Comparison of ENCODE assay signal across 8 mouse cellular contexts in genomic region chr5:36397837-36398282, GRCm38 (mm10). TPM values are rescaled to one million over a fixed set of nuclear protein-coding genes. Genes with fewer than 3 reads are reported as not detected.
DNase-seq lines count a peak whose midpoint lies in the region; ATAC-seq and TF ChIP-seq lines count a peak whose summit lies in the region.

Sorcs2 (minus strand) TSS chr5:36398139.

- peak; percentile 67 for TF ChIP-seq CTCF in liver, embryonic 14.5 days (IDR thresholded peaks at IDR 0.05; ENCODE audit: low read depth)

- peak; percentile 91 for ATAC-seq in forebrain, embryonic 13.5 days
- ATAC-seq in heart, embryonic 16.5 days (replicated peaks; ENCODE audit: extremely low read depth, insufficient read depth, low FRiP score), result peak; percentile 89
- no peak for ATAC-seq in liver, embryonic 14.5 days (ENCODE audit: insufficient read depth)
- peak; percentile 85 for ATAC-seq in neural tube, embryonic 12.5 days (ENCODE audit: low FRiP score, low read depth)
- ATAC-seq in stomach, embryonic 16.5 days (ENCODE audit: insufficient read depth, low FRiP score), result peak; percentile 84

- H3K27me3 ChIP-seq in forebrain, embryonic 13.5 days, result peaks cover 41% of the 10 kb centered on the region
- H3K27me3 ChIP-seq in heart, embryonic 16.5 days (ENCODE audit: control insufficient read depth, insufficient read depth, low read length), result peaks cover 7% of the 10 kb centered on the region; the same call in 1 of the 2 replicates
- peaks cover 9% of the 10 kb centered on the region for H3K27me3 ChIP-seq in liver, embryonic 14.5 days (ENCODE audit: control insufficient read depth, insufficient read depth, low read length)
- H3K27me3 ChIP-seq in neural tube, embryonic 12.5 days (replicated peaks), result peaks cover 7% of the 10 kb centered on the region
- H3K27me3 ChIP-seq in stomach, embryonic 16.5 days (ENCODE audit: control insufficient read depth, insufficient read depth, low read length), result no peaks in the 10 kb centered on the region

- peaks cover 19% of the 10 kb centered on the region for H3K4me1 ChIP-seq in forebrain, embryonic 13.5 days
- H3K4me1 ChIP-seq in heart, embryonic 16.5 days (ENCODE audit: control insufficient read depth, insufficient read depth, low read length), result peaks cover 15% of the 10 kb centered on the region
- no peaks in the 10 kb centered on the region for H3K4me1 ChIP-seq in liver, embryonic 14.5 days (replicated peaks; ENCODE audit: control insufficient read depth in 2 of 2, insufficient read depth in 2 of 2, low read length in 1 of 2)
- H3K4me1 ChIP-seq in neural tube, embryonic 12.5 days, result peaks cover 13% of the 10 kb centered on the region
- peaks cover 22% of the 10 kb centered on the region for H3K4me1 ChIP-seq in stomach, embryonic 16.5 days (ENCODE audit: control insufficient read depth, insufficient read depth, low read length)

- H3K27ac ChIP-seq in forebrain, embryonic 13.5 days, result no peak within 1 kb of the TSS
- H3K27ac ChIP-seq in heart, embryonic 16.5 days (ENCODE audit: low read length), result peak within 1 kb of the TSS; percentile 24; the same call in 1 of the 2 replicates
- no peak within 1 kb of the TSS for H3K27ac ChIP-seq in liver, embryonic 14.5 days
- no peak within 1 kb of the TSS for H3K27ac ChIP-seq in neural tube, embryonic 12.5 days
- H3K27ac ChIP-seq in stomach, embryonic 16.5 days (ENCODE audit: low read length), result peak within 1 kb of the TSS; percentile 36; the same call in 1 of the 2 replicates

- peak within 1 kb of the TSS; percentile 84 for H3K9ac ChIP-seq in forebrain, embryonic 13.5 days
- peak within 1 kb of the TSS; percentile 74 for H3K9ac ChIP-seq in heart, embryonic 16.5 days (ENCODE audit: low read length)
- no peak within 1 kb of the TSS for H3K9ac ChIP-seq in liver, embryonic 14.5 days (replicated peaks)
- peak within 1 kb of the TSS; percentile 77 for H3K9ac ChIP-seq in neural tube, embryonic 12.5 days
- H3K9ac ChIP-seq in stomach, embryonic 16.5 days (ENCODE audit: low read length), result peak within 1 kb of the TSS; percentile 88

- no peaks in the 10 kb centered on the region for H3K36me3 ChIP-seq in forebrain, embryonic 13.5 days (ENCODE audit: poor library complexity, severe bottlenecking)
- H3K36me3 ChIP-seq in heart, embryonic 16.5 days (ENCODE audit: control insufficient read depth, insufficient read depth), result no peaks in the 10 kb centered on the region
- H3K36me3 ChIP-seq in liver, embryonic 14.5 days (replicated peaks; ENCODE audit: control insufficient read depth, insufficient read depth, low read depth), result no peaks in the 10 kb centered on the region
- H3K36me3 ChIP-seq in neural tube, embryonic 12.5 days, result no peaks in the 10 kb centered on the region
- H3K36me3 ChIP-seq in stomach, embryonic 16.5 days (ENCODE audit: control insufficient read depth, insufficient read depth, low read length), result no peaks in the 10 kb centered on the region

- under 1% methylated on average over 38 of the region's 45 CpGs for WGBS in forebrain, embryonic 13.5 days
- 0% methylated on average over 27 of the region's 45 CpGs for WGBS in heart, embryonic 16.5 days
- 1% methylated on average over 44 of the region's 45 CpGs for WGBS in liver, embryonic 14.5 days (ENCODE audit: insufficient replicate concordance)
- WGBS in neural tube, embryonic 12.5 days, result under 1% methylated on average over 40 of the region's 45 CpGs
- WGBS in stomach, embryonic 16.5 days, result 0% methylated on average over 42 of the region's 45 CpGs

- TF ChIP-seq EP300 in liver, embryonic 14.5 days (IDR thresholded peaks at IDR 0.05; ENCODE audit: low read depth), result no peak

- H3K4me2 ChIP-seq in forebrain, embryonic 13.5 days, result peak within 1 kb of the TSS; percentile 98
- peak within 1 kb of the TSS; percentile 97 for H3K4me2 ChIP-seq in heart, embryonic 16.5 days (ENCODE audit: low read depth, low read length)
- peak within 1 kb of the TSS; percentile 58 for H3K4me2 ChIP-seq in liver, embryonic 14.5 days (ENCODE audit: low read depth)
- H3K4me2 ChIP-seq in neural tube, embryonic 12.5 days (replicated peaks), result peak within 1 kb of the TSS; percentile 97
- peak within 1 kb of the TSS; percentile 99 for H3K4me2 ChIP-seq in stomach, embryonic 16.5 days (ENCODE audit: low read depth, low read length)

- H3K4me3 ChIP-seq in forebrain, embryonic 13.5 days, result peak within 1 kb of the TSS; percentile 66
- H3K4me3 ChIP-seq in heart, embryonic 16.5 days (ENCODE audit: low read length), result peak within 1 kb of the TSS; percentile 60
- H3K4me3 ChIP-seq in liver, embryonic 14.5 days (ENCODE audit: insufficient read depth in 1 of 2, low read depth in 2 of 2, low read length in 2 of 2), result peak within 1 kb of the TSS; percentile 42 to 45
- peak within 1 kb of the TSS; percentile 62 for H3K4me3 ChIP-seq in neural tube, embryonic 12.5 days
- H3K4me3 ChIP-seq in stomach, embryonic 16.5 days (replicated peaks; ENCODE audit: low read length), result peak within 1 kb of the TSS; percentile 77

- no peaks in the 10 kb centered on the region for H3K9me3 ChIP-seq in forebrain, embryonic 13.5 days (replicated peaks)
- H3K9me3 ChIP-seq in heart, embryonic 16.5 days (replicated peaks; ENCODE audit: control insufficient read depth, low read length), result no peaks in the 10 kb centered on the region
- H3K9me3 ChIP-seq in liver, embryonic 14.5 days (ENCODE audit: control insufficient read depth, low read length), result no peaks in the 10 kb centered on the region
- no peaks in the 10 kb centered on the region for H3K9me3 ChIP-seq in neural tube, embryonic 12.5 days
- no peaks in the 10 kb centered on the region for H3K9me3 ChIP-seq in stomach, embryonic 16.5 days (replicated peaks; ENCODE audit: control insufficient read depth, low read length)

- DNase-seq in CD4-positive helper T cell, adult 2 months (ENCODE audit: low read depth, low spot score), result peak; percentile 77
- DNase-seq in brain, embryonic 18.5 days (ENCODE audit: low read depth, low spot score), result peak; percentile 64
- peak; percentile 86 to 89 for DNase-seq in kidney, postnatal 25 days
- peak in 2 of 3 experiments; percentile 13 to 17 for DNase-seq in liver, embryonic 14.5 days (ENCODE audit: low read depth in 3 of 3, low spot score in 3 of 3)

RNA-seq across cellular contexts. Expression of gene Sorcs2, which starts in this region (rescaled TPM):
- polyA plus RNA-seq in forebrain, embryonic 13.5 days (2015; fragmentation: Nextera tagmentation; extraction: Ambion mirVana), result 6.5 and 8.4 TPM in 2 replicates
- 8.2 and 10.7 TPM in 2 replicates for polyA plus RNA-seq in heart, embryonic 16.5 days (2015; fragmentation: Nextera tagmentation; extraction: Ambion mirVana)
- polyA plus RNA-seq in liver, embryonic 14.5 days (2012; rRNA removed), result 0.33 and 0.42 TPM in 2 replicates
- polyA plus RNA-seq in liver, embryonic 14.5 days (2014; fragmentation: Nextera tagmentation; extraction: Ambion mirVana), result 0.17 and 0.25 TPM in 2 replicates
- 11.0 and 12.1 TPM in 2 replicates for polyA plus RNA-seq in neural tube, embryonic 12.5 days (2016; fragmentation: Nextera tagmentation; extraction: Ambion mirVana)
- 11.4 and 11.8 TPM in 2 replicates for polyA plus RNA-seq in stomach, embryonic 16.5 days (2015; fragmentation: Nextera tagmentation; extraction: Ambion mirVana)

Comparison
In these comparisons a context has a peak if more than half of its experiments do, and no peak if none do; other contexts are left out.
1. Peak in DNase-seq, H3K4me3 ChIP-seq and H3K4me2 ChIP-seq in liver, embryonic 14.5 days; RNA of the gene not detected or under 1 TPM.
2. DNase-seq: peak in every context shown above with its lines; median percentile 88 in kidney, postnatal 25 days; 77 in CD4-positive helper T cell, adult 2 months; 64 in brain, embryonic 18.5 days; 15 in liver, embryonic 14.5 days.
3. H3K27ac ChIP-seq: peak in heart, embryonic 16.5 days (single experiment) and stomach, embryonic 16.5 days (single experiment); none in forebrain, embryonic 13.5 days (single experiment), liver, embryonic 14.5 days (single experiment) and neural tube, embryonic 12.5 days (single experiment).
4. Peak in every context shown above with its lines, with median percentiles within 50 percentile points of each other: H3K4me2 ChIP-seq and H3K4me3 ChIP-seq.